Mouse (Mus musculus): ENCODE results near the gene Foxl1.

DNA sequence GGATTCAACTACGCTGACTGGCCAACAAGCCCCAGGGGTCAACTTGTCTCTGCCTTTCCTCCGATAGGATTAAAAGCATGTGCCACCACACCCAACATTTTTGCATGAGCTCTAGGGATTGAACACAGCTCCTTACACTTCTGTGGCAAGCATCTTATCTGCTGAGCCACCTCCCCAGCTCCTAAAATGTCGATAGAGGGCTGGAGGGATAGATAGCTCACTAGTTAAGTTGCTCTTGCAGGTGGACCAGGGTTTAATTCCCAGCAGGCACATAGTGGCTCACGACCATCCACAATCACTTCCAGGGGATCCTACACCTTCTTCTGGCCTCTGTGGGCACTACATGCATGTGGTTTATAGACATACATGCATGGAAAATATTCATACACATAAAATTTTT is 34.7 kb downstream of the Foxl1 start:
- TF ChIP-seq CTCF (IDR thresholded peaks at IDR 0.05; ENCODE audit: extremely low read depth, insufficient read length, insufficient replicate concordance, low read depth, low read length) (no peak), POLR2A (IDR thresholded peaks at IDR 0.05; ENCODE audit: low read depth, low read length) (no peak)
